Mouse (Mus musculus) C2C12 (cell line): ENCODE measurements around the gene Vegfd.

ENCODE experiments used
- CEBPB ChIP-seq: IDR thresholded peaks from one replicate; pipeline ENCODE4 v1.6.1; 2011; ENCODE audit warnings: low read depth, mild to moderate bottlenecking, control low read depth, moderate library complexity
- CTCF ChIP-seq: IDR thresholded peaks from one replicate; pipeline ENCODE4 v1.5.1; 2011; ENCODE audit not compliant: control insufficient read depth, insufficient read depth, insufficient read length
- FOSL1 ChIP-seq: IDR thresholded peaks from one replicate; pipeline ENCODE4 v1.8.0; 2011; ENCODE audit warnings: mild to moderate bottlenecking, low read length; ENCODE audit not compliant: poor library complexity, insufficient read depth, severe bottlenecking
- MAX ChIP-seq: IDR thresholded peaks from one replicate; pipeline ENCODE4 v1.6.1; 2011; ENCODE audit warnings: mild to moderate bottlenecking, control low read depth
- MYOD1 ChIP-seq: IDR thresholded peaks from one replicate; pipeline ENCODE4 v1.6.1; 2011; ENCODE audit warnings: low read depth; ENCODE audit not compliant: control insufficient read depth, insufficient read length
- MYOG ChIP-seq: IDR thresholded peaks from one replicate; pipeline ENCODE4 v1.6.1; 2011; ENCODE audit not compliant: control insufficient read depth, insufficient read length; ENCODE audit errors: extremely low read depth
- USF1 ChIP-seq: IDR thresholded peaks from one replicate; pipeline ENCODE4 v1.6.1; 2011; ENCODE audit warnings: low read depth, mild to moderate bottlenecking, control low read depth, moderate library complexity

DNA sequence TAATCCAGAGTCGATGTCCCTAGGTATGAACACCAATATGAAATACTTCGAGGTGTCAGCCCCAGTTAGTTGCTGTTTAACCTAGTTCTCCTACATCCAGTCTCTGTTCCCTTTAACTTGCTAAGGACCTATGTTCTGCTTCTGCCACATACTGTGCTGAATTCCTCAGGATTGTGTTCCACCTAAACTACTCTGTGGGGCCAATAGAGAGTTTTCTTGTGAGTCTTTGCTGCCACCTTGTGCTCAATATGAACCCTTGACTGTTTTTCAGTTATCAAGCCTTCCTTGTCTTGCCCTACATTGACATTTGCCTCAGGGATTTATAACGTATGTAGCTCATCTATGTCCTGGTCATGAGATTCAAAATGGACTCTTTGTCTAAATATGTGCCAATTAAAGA lies 25.3 kb downstream of the Vegfd start:
- no peak for TF ChIP-seq CTCF
- no peak for TF ChIP-seq MYOG
- TF ChIP-seq CEBPB: no peak
- no peak for TF ChIP-seq MAX
- no peak for TF ChIP-seq USF1
- TF ChIP-seq MYOD1: no peak
- no peak for TF ChIP-seq FOSL1
